Mouse (Mus musculus) Muller cell, postnatal 12 days (primary cell): Measurements from ENCODE around the gene Dvl2.

Experiments used
- DNase-seq: peaks from one replicate; pipeline ENCODE4 v3.0.0-alpha.2; 2015; ENCODE audit errors: inconsistent ontology term

Dvl2 gene

DNA sequence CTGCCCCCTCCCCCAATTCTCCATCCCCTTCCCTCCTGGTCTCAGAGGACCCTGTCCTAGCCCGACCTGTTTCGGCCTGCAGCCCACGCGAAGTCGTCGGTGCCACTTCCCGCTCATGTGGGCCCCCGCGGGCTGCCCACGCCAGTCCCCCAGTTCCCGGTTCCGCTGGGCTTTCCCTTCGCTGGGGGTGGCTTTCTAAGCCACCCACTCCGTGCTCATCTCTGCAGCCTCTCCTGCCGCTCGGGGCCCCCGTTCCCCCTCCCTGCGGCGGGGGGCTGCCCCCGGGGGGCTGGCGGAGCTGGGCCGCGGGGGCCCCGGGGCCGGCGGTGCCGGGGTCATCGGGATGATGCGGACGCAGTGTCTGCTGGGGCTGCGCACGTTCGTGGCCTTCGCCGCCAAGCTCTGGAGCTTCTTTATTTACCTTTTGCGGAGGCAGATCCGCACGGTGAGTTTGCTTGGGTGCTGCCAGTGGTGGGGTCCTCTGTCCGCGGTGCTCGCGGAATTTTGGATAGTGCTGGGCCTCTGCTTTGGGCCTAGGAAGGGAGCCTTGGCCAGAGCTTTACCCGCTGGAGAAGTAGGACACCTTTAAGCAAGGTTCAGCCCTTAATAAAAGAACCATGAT lies 19.1 kb upstream of the Dvl2 start, which contains the start of gene Ctdnep1:
Gene Ctdnep1, plus strand, starts transcription at position 16 of the 622 bp plus-strand sequence.
- DNase-seq, result peak; percentile 27

- DNase-seq, result no peak
Observed at GRCm38 (mm10) chr11:69982225-69982624, 18.2 kb upstream of the Dvl2 start, which contains the start of gene Elp5. Gene Elp5, minus strand, starts transcription at chr11:69982517.

DNA sequence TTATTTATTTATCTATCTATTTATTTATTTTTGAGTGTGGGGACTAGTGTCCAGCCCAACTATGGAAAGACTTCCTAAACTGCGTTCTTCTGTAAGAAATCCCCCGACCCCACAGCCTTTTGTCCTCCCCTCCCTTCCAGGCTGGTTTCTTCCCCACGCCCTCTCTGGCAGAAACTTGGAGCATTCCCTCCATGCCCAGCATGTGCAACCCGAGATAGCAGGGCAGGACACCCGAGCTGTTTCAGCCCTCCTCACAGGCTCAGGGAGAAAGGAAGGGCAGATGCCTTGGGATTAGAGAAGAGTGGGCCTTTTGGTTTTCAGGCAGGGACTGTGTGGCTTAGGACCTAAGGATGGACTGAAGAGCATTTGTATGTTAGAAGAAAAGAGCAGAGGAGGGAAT lies 17.5 kb upstream of the Dvl2 start:
- DNase-seq, result no peak

- no peak for DNase-seq
Observed at GRCm38 (mm10) chr11:69983377-69983776, 17.0 kb upstream of the Dvl2 start.

- no peak for DNase-seq
Observed at GRCm38 (mm10) chr11:69984431-69984830, 16.0 kb upstream of the Dvl2 start.

GRCm38 (mm10) chr11:69989949-69990348 lies 10.4 kb upstream of the Dvl2 start:
- DNase-seq, result no peak

DNA sequence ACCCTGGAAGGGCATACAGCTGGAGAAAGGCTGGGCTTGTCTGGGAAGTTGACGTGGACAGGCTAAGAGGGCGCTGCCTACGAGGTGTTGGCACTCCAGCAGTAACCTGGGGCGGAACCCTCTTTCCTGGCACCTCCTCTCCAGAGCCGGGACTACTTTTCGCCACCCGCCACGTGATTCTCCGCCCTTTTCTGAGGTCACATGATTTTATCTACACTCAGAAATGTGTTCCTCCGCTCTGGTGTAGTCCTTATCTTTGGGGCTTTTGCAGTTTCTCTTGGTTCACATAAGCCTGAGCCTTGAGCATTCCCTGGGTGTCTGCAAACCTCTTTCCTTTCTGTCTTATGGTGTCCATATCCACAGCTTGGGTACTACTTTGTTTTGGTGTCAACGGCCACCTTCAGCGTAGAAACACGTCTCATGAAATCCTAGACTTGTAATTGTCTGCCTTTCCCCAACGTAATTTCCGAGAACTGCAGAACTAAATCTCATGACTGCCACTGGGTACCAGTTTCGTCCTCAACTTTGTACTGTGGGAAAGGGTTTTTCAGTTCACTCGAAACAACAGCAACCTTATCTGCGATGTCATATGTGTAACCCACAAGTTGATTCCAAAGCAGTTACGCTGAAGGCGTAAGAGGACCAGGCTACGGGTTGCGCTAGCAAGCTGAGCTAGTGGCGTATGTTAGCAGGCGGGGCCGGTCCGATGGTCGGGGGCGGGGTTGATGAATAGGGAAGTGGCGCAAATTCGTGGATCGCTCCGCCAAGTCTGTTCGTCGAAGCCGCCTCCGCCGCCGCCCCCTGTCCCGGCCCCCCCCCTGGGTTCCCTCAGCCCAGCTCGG lies 9.3 kb upstream of the Dvl2 start, which contains the start of gene Gabarap:
Gene Gabarap, plus strand, starts transcription at position 294 of the 842 bp plus-strand sequence.
- DNase-seq, result peak; percentile 98

- no peak for DNase-seq
Observed at GRCm38 (mm10) chr11:69991711-69992110, 8.7 kb upstream of the Dvl2 start.

GRCm38 (mm10) chr11:69992396-69992795 lies 8.0 kb upstream of the Dvl2 start:
- DNase-seq, result no peak

DNA sequence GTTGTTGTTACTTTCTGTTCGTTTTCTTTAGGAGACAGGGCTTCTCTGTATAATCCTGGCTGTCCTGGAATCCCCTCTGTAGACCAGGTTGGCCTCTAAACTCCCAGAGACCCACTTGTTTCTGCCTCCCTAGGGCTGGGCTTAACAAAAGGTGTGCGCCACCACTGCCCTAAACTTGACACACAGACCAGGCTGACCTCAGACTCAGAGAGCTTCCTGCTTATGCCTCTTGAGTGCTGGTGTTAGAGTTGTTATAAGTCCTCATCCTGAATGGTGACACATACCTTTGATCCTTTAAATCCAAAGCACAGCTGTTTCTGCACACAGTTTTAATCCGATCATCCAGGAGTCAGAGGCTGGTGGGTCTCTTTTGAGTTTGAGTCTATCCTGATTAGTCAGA lies 7.5 kb upstream of the Dvl2 start:
- no peak for DNase-seq

GRCm38 (mm10) chr11:69994401-69995090 lies 5.8 kb upstream of the Dvl2 start:
- DNase-seq, result no peak

- DNase-seq, result peak; percentile 99
Observed at GRCm38 (mm10) chr11:69995391-69995960, 4.9 kb upstream of the Dvl2 start, which contains the start of gene Phf23. Gene Phf23, plus strand, starts transcription at chr11:69995777.

DNA sequence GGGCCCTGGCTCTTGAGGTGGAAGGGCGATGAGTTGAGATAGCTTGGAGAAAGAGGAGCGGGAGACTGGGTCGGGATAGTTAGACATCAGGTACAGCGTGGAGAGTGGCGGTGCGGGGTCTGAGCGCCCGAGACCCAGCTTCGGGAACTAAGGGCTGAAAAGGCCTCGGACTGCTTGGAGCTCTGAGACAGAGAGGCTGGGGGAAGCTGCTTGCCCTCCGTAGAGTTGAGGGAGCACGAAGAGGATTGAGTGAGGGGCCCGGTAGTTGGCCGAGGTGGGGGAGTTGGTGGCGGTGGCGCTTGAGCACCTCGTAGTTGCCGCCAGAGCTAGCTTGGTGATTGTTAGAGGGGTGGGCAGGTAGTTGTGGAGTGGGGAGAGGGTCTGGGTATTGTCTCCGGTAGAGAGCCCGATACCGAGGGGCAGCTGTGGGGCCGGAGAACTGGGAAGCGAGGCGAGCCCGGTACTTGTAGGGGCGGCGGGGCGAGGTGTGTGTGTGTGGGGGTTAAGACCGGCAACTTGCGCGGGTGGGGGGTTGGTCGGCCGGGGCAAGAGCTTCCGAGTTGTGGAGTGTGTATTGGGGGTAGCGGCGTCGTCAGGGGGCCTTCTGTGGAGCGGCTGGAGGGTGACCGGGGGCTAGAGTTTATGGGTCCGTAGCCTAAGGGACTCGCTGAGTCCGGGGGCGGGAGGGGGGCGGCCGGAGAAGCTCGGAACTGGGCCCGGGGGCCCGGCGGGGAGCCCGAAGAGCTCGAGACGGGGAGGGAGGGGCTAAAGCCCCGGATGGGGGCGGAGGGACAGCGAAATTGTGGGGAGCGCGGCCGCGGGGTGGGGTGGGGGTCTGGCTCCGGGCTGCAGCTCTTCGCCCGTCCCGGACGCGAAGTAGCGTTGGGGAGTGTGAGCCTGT lies 4.0 kb upstream of the Dvl2 start:
- peak; percentile 88 for DNase-seq

- DNase-seq, result peak; percentile 94
Observed at GRCm38 (mm10) chr11:69997070-69997509, 3.3 kb upstream of the Dvl2 start.

DNA sequence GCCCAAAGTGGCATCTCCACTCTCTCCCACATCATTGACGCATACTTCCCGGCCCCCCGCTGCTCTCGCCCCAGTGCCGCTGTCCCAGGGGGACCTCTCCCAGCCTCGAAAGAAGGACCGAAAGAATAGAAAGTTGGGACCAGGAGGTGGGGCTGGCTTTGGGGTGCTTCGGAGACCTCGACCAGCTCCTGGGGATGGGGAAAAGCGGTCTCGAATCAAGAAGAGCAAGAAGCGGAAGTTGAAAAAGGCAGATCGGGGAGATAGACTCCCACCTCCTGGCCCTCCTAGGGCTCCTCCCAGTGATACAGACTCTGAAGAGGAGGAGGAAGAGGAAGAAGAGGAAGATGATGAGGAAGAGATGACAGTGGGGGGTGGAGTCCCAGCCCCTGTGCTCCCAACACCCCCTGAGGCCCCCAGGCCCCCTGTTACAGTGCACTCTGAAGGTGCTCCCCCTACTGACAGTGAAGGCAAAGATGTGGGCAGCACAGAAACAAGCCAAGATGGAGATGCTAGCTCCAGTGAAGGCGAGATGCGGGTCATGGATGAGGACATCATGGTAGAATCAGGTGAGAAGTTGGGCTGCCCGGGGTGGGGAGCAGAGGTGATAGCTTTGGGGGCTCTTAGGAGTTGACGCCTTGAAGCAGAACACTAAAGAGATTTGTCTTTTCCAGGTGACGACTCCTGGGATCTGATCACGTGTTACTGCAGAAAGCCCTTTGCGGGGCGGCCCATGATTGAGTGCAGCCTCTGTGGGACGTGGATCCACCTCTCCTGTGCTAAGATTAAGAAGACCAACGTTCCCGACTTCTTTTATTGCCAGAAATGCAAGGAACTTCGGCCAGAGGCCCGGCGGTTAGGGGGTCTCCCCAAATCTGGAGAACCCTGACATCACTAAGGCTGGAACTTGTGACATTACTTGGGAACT lies 1.6 kb upstream of the Dvl2 start:
- DNase-seq, result no peak

- DNase-seq, result no peak
Observed at GRCm38 (mm10) chr11:69999666-70000065, 729 bp upstream of the Dvl2 start.

GRCm38 (mm10) chr11:70001159-70001558 lies 764 bp downstream of the Dvl2 start:
- DNase-seq, result no peak

- peak; percentile 16 for DNase-seq
Observed at GRCm38 (mm10) chr11:70001865-70002264, 1.5 kb downstream of the Dvl2 start.

DNA sequence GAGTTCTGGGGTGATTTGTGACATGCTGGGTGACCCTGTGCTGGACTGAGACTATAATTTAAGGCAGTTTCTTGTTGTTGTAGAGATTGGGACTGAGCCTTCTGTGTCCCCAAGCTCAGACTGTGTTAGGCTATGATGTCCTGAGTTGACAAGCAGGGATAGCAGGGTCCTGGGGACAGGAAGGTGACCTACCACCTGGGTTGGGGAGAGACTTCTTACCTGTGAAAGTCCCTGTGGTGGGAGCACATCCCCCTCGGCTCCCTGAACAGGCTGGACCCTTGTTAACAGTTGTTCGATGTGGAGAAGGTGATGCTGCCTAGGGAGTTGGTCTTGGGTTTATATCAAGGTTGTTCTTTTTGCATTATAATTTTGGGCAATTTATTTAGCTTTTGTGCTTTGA lies 2.1 kb downstream of the Dvl2 start:
- no peak for DNase-seq

GRCm38 (mm10) chr11:70005521-70005920 lies 5.1 kb downstream of the Dvl2 start:
- DNase-seq, result peak; percentile 17
